In genomic region chr16:38346529-38347325, GRCm38 (mm10) we compare ENCODE assay signal across 7 mouse cellular contexts. TPM values are rescaled to one million over a fixed set of nuclear protein-coding genes. Genes with fewer than 3 reads are reported as not detected.
A peak's percentile ranks its signal among the peaks of the same experiment; 100 is the strongest.
DNase-seq lines count a peak whose midpoint lies in the region; ATAC-seq lines count a peak whose summit lies in the region.

Gene Cox17, plus strand, starts transcription at chr16:38346991.
Gene Gm21987, plus strand, starts transcription at chr16:38347040.

- H3K9ac ChIP-seq in intestine, embryonic 15.5 days = peak within 1 kb of the TSS; percentile 91

- ATAC-seq in intestine, embryonic 15.5 days = peak; percentile 96

- H3K9me3 ChIP-seq in intestine, embryonic 15.5 days = no peaks in the 10 kb centered on the region
- no peaks in the 10 kb centered on the region for H3K9me3 ChIP-seq in midbrain, embryonic 10.5 days (replicated peaks)

- H3K27me3 ChIP-seq in intestine, embryonic 15.5 days (replicated peaks) = no peaks in the 10 kb centered on the region
- H3K27me3 ChIP-seq in midbrain, embryonic 10.5 days (ENCODE audit: low read depth, poor library complexity, severe bottlenecking) = no peaks in the 10 kb centered on the region

- peak within 1 kb of the TSS; percentile 89 for H3K27ac ChIP-seq in intestine, embryonic 15.5 days
- peak within 1 kb of the TSS; percentile 90 for H3K27ac ChIP-seq in midbrain, embryonic 10.5 days (replicated peaks)

- 3% methylated on average over 35 of the region's 35 CpGs for WGBS in intestine, embryonic 15.5 days
- 3% methylated on average over 35 of the region's 35 CpGs for WGBS in midbrain, embryonic 10.5 days

- intact Hi-C loops in gastrocnemius, postnatal 36 days (cut with DNase I) = no loop called here
- intact Hi-C loops in left cerebral cortex, postnatal 25 days (cut with DNase I) = loop anchor here (2.0 to 5.0 kb wide), 3 partner anchors 106 to 161 kb away; partner anchors contain the start of gene Adprh

- H3K4me2 ChIP-seq in intestine, embryonic 15.5 days (replicated peaks) = peak within 1 kb of the TSS; percentile 62

- H3K36me3 ChIP-seq in intestine, embryonic 15.5 days = no peaks in the 10 kb centered on the region
- H3K36me3 ChIP-seq in midbrain, embryonic 10.5 days = peaks cover 28% of the 10 kb centered on the region

- peak within 1 kb of the TSS; percentile 84 for H3K4me3 ChIP-seq in intestine, embryonic 15.5 days (replicated peaks)
- peak within 1 kb of the TSS; percentile 74 for H3K4me3 ChIP-seq in midbrain, embryonic 10.5 days

- peaks cover 11% of the 10 kb centered on the region for H3K4me1 ChIP-seq in intestine, embryonic 15.5 days (replicated peaks)
- peaks cover 20% of the 10 kb centered on the region for H3K4me1 ChIP-seq in midbrain, embryonic 10.5 days

- peak; percentile 94 for DNase-seq in adrenal gland, adult 2 months
- peak; percentile 85 for DNase-seq in embryo, embryonic 11.5 days (ENCODE audit: low read depth, low spot score)
- DNase-seq in gastrocnemius, postnatal 36 days = peak; percentile 90 to 91
- peak; percentile 95 to 97 for DNase-seq in left cerebral cortex, postnatal 25 days (ENCODE audit: low spot score in 2 of 2)
- peak; percentile 91 for DNase-seq in midbrain, embryonic 10.5 days (ENCODE audit: low spot score)
- peak; percentile 83 for DNase-seq in right cerebral cortex, postnatal 4 days

RNA-seq across cellular contexts. Expression of gene Cox17, which starts in this region (rescaled TPM):
- 100 to 1,000 TPM; 223 to 312 TPM for total RNA-seq in adrenal gland, adult 2 months (2021)
- polyA plus RNA-seq in adrenal gland, adult 2 months (2012; rRNA removed) = 34.7 and 43.0 TPM in 2 replicates
- 100 to 1,000 TPM; 121 to 152 TPM for total RNA-seq in gastrocnemius, postnatal 36 days (2021)
- polyA plus RNA-seq in intestine, embryonic 15.5 days (2015; fragmentation: Nextera tagmentation; extraction: Ambion mirVana) = 233 TPM in 2 replicates
- total RNA-seq in left cerebral cortex, postnatal 25 days (2021) = 100 to 1,000 TPM; 116 to 123 TPM
- 129 and 140 TPM in 2 replicates for polyA plus RNA-seq in midbrain, embryonic 10.5 days (2016; fragmentation: Nextera tagmentation; extraction: Ambion mirVana)

RNA-seq across cellular contexts. Expression of gene Gm21987, which starts in this region (rescaled TPM):
- total RNA-seq in adrenal gland, adult 2 months (2021) = under 1 TPM in 1 of 2 experiments, not detected in 1; 0.93 TPM
- polyA plus RNA-seq in adrenal gland, adult 2 months (2012; rRNA removed) = 4.4 TPM in 1 of 2 replicates, not detected in the other
- not detected for total RNA-seq in gastrocnemius, postnatal 36 days (2021)
- polyA plus RNA-seq in intestine, embryonic 15.5 days (2015; fragmentation: Nextera tagmentation; extraction: Ambion mirVana) = 0.53 TPM in 1 of 2 replicates, not detected in the other
- 1 to 10 TPM in 1 of 2 experiments, not detected in 1; 1.1 TPM for total RNA-seq in left cerebral cortex, postnatal 25 days (2021)
- not detected in 2 replicates for polyA plus RNA-seq in midbrain, embryonic 10.5 days (2016; fragmentation: Nextera tagmentation; extraction: Ambion mirVana)

Comparison
In these comparisons a context has a peak if more than half of its experiments do, and no peak if none do; other contexts are left out.
1. Peak in every context shown above with its lines: DNase-seq, ATAC-seq, H3K4me3 ChIP-seq and H3K27ac ChIP-seq.